Mouse (Mus musculus): ENCODE measurements around the gene Dclre1b. TPM values are rescaled to one million over a fixed set of nuclear protein-coding genes. Genes with fewer than 3 reads are reported as not detected.
"Not testable (repeated sequence)": the region's sequence is repeated elsewhere in the genome, so short reads cannot be mapped to it uniquely, and the experiment has no call there.

Gene Dclre1b
- total RNA-seq (2021), result 10 to 100 TPM in 1 of 2 experiments, 1 to 10 TPM in 1; 7.7 to 10.8 TPM
- long read RNA-seq, experiment 1, full-length matches to known transcripts, result 1 of 2 reads
- long read RNA-seq, experiment 1, partial matches to known transcripts, result 0 of 2 reads
- long read RNA-seq, experiment 1, other reads (novel, unspliced or antisense), result 1 of 2 reads
- long read RNA-seq, experiment 2, full-length matches to known transcripts, result 1 of 2 reads
- long read RNA-seq, experiment 2, partial matches to known transcripts, result 0 of 2 reads
- long read RNA-seq, experiment 2, other reads (novel, unspliced or antisense), result 1 of 2 reads

GRCm38 (mm10) chr3:103808891-103809798 is at the start of gene Dclre1b, which contains the start of the genes Ap4b1 and Gm43064:
Gene Dclre1b (minus strand): TSS chr3:103809444.
Gene Ap4b1 (plus strand): TSS chr3:103809520.
Gene Gm43064 (plus strand): TSS chr3:103809573.
- DNase-seq, result peak; percentile 93 to 95

- no peak for DNase-seq
Measured at GRCm38 (mm10) chr3:103857977-103858563, 48.8 kb upstream of the Dclre1b start.

- DNase-seq, result no peak
Measured at GRCm38 (mm10) chr3:103857036-103857805, 48.0 kb upstream of the Dclre1b start.

GRCm38 (mm10) chr3:103853804-103854203 is 44.6 kb upstream of the Dclre1b start:
- DNase-seq, result no peak

- peak; percentile 41 to 53 for DNase-seq
Measured at GRCm38 (mm10) chr3:103852565-103853299, 43.5 kb upstream of the Dclre1b start.

- DNase-seq, result no peak
Measured at GRCm38 (mm10) chr3:103851882-103852281, 42.6 kb upstream of the Dclre1b start.

- no peak for DNase-seq
Measured at GRCm38 (mm10) chr3:103851481-103851880, 42.2 kb upstream of the Dclre1b start.

- DNase-seq, result no peak
Measured at GRCm38 (mm10) chr3:103850644-103851363, 41.6 kb upstream of the Dclre1b start.

- DNase-seq, result not testable (repeated sequence)
Measured at GRCm38 (mm10) chr3:103840946-103841345, 31.7 kb upstream of the Dclre1b start.

- DNase-seq, result not testable (repeated sequence)
Measured at GRCm38 (mm10) chr3:103840195-103840594, 31.0 kb upstream of the Dclre1b start.

- DNase-seq, result no peak
Measured at GRCm38 (mm10) chr3:103839711-103840110, 30.5 kb upstream of the Dclre1b start.

- DNase-seq, result no peak
Measured at GRCm38 (mm10) chr3:103836453-103836852, 27.2 kb upstream of the Dclre1b start.

- DNase-seq, result no peak
Measured at GRCm38 (mm10) chr3:103835951-103836310, 26.7 kb upstream of the Dclre1b start.

GRCm38 (mm10) chr3:103835272-103835950 is 26.2 kb upstream of the Dclre1b start:
- DNase-seq, result no peak

GRCm38 (mm10) chr3:103834001-103834400 is 24.8 kb upstream of the Dclre1b start:
- no peak for DNase-seq

GRCm38 (mm10) chr3:103832426-103832825 is 23.2 kb upstream of the Dclre1b start, which contains the start of gene Bcl2l15:
Gene Bcl2l15 (plus strand): TSS chr3:103832601.
- no peak for DNase-seq

GRCm38 (mm10) chr3:103831146-103831545 is 21.9 kb upstream of the Dclre1b start:
- peak in 1 of 2 experiments; percentile 7 for DNase-seq

- not testable (repeated sequence) for DNase-seq
Measured at GRCm38 (mm10) chr3:103830681-103831080, 21.4 kb upstream of the Dclre1b start.

- no peak for DNase-seq
Measured at GRCm38 (mm10) chr3:103829036-103829435, 19.8 kb upstream of the Dclre1b start.

GRCm38 (mm10) chr3:103827548-103827947 is 18.3 kb upstream of the Dclre1b start:
- DNase-seq, result no peak
